Mouse (Mus musculus) liver, postnatal 0 days (tissue): Measurements from ENCODE around the gene 4930579F01Rik. TPM values are rescaled to one million over a fixed set of nuclear protein-coding genes. Genes with fewer than 3 reads are reported as not detected.

ENCODE experiments used
- ATAC-seq: fragments of 200-750 bp; cut with Nextera tagmentation; 2 replicates; pipeline ENCODE4 v1.8.0; 2017; ENCODE audit warnings: mild to moderate bottlenecking, moderate library complexity
- DNase-seq: peaks from one replicate; pipeline ENCODE4 v3.0.0-alpha.2; 2016
- H3K27ac ChIP-seq: fragments of 300-500 bp; sonication (generic); 2 replicates; pipeline ENCODE4 v1.5.1; 2014; ENCODE audit warnings: antibody characterized with exemption, moderate library complexity, mild to moderate bottlenecking, low read depth
- H3K27me3 ChIP-seq: fragments of 300-500 bp; sonication (generic); 2 replicates; pipeline ENCODE4 v1.6.1; 2014; ENCODE audit warnings: low read length, control low read depth, mixed read lengths; ENCODE audit not compliant: insufficient read depth
- H3K36me3 ChIP-seq: fragments of 300-500 bp; sonication (generic); replicated peaks from 2 replicates; pipeline ENCODE4 v1.6.1; 2014; ENCODE audit warnings: mild to moderate bottlenecking, control low read depth, low read length, moderate library complexity, mixed read lengths; ENCODE audit not compliant: insufficient read depth
- H3K4me1 ChIP-seq: fragments of 300-500 bp; sonication (generic); 2 replicates; pipeline ENCODE4 v1.6.1; 2014; ENCODE audit warnings: antibody characterized with exemption, mild to moderate bottlenecking, control low read depth; ENCODE audit not compliant: insufficient read depth
- H3K4me2 ChIP-seq: fragments of 300-500 bp; sonication (generic); 2 replicates; pipeline ENCODE4 v1.6.1; 2014; ENCODE audit warnings: low read depth, mild to moderate bottlenecking, low read length, moderate library complexity, mixed read lengths
- H3K4me3 ChIP-seq: fragments of 300-500 bp; sonication (generic); 2 replicates; pipeline ENCODE4 v1.5.1; 2014; ENCODE audit warnings: low read depth, low read length
- H3K9ac ChIP-seq: fragments of 300-500 bp; sonication (generic); replicated peaks from 2 replicates; pipeline ENCODE4 v1.6.1; 2014; ENCODE audit warnings: mild to moderate bottlenecking, moderate library complexity
- H3K9me3 ChIP-seq: fragments of 300-500 bp; sonication (generic); 2 replicates; pipeline ENCODE4 v1.6.1; 2016; ENCODE audit warnings: mild to moderate bottlenecking, control low read depth, low read length, mixed read lengths
- CTCF ChIP-seq: sonication (generic); IDR thresholded peaks from 2 replicates; pipeline ENCODE4 v1.5.1; 2016; ENCODE audit warnings: antibody characterized with exemption, low read depth
- EP300 ChIP-seq: IDR thresholded peaks from 2 replicates; pipeline ENCODE4 v1.6.1; 2016; ENCODE audit warnings: antibody characterized with exemption, low read depth, mild to moderate bottlenecking
- WGBS: fragments of 180-500 bp; shearing (Covaris S2); extraction: QIAGEN DNeasy Blood & Tissue Kit; methylation state at CpG from one replicate; pipeline ENCODE4 v1.1.7; 2014; ENCODE audit not compliant: insufficient replicate concordance; 5-methylcytosine and 5-hydroxymethylcytosine counted together
- polyA plus RNA-seq: library from polyadenylated mRNA; unstranded; fragments of >200 nt; fragmentation: Nextera tagmentation; extraction: Ambion mirVana; gene quantifications from 2 replicates; pipeline ENCODE4 v1.2.1, GENCODE M21; 2015

The 4930579F01Rik gene
- polyA plus RNA-seq, 1 experiment from 2014 or later = not detected

DNA sequence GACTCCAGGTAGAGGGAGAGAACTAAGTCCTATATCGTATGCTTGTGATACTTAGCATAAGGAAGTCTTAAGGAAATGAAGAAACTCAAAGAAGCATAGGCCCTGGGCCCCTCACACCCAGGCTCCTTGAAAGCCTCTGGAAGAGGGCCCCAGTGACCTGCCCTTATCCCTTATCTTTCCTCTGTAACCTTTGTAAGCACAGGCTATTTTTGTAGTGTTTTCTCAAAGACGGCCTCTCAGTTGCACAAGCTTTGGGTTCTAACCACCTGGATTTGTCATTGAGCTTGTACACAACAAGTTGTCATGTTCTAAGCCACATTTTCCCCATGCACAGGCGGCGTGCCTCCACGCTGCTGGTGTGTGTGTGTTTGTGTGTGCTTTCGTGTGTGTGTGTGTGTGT, 64.5 kb downstream of the 4930579F01Rik start:
- TF ChIP-seq EP300 (no peak), CTCF (no peak)
- Histone ChIP-seq H3K4me1 (peaks cover 13% of the 10 kb centered on the region; the same call in 1 of the 2 replicates), H3K36me3 (0 out of 2 replicates have a peak, but pooled peaks cover 4% of the 10 kb centered on the region), H3K4me2 (peak overlapping the region; percentile 57), H3K9ac (peak overlapping the region; percentile 34), H3K27ac (peak overlapping the region; percentile 57), H3K27me3 (no peaks in the 10 kb centered on the region), H3K4me3 (peak overlapping the region; percentile 1), H3K9me3 (no peaks in the 10 kb centered on the region)
- 53% methylated on average over 6 of the region's 6 CpGs for WGBS
- ATAC-seq (peak; percentile 22), DNase-seq (no peak)

DNA sequence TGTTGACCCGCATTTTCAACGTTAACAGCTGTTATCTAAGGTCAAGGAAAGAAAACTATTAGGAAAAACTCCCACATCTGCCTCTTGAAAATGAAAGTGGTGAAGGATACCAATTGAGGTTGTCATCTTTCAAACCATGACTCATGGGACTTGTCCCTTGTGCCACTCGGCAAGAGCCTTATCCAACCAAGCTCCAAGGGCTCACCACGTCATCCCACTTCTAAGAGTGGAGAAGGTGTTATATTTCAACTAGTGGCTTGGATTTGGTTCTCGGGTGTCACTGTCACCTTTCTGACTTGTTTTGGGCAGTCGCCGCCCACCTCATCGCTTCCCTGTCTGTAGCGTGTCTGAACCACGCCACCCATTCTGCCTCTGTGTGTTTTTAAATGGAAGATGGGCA, 69.8 kb downstream of the 4930579F01Rik start:
- Histone ChIP-seq H3K36me3 (peaks cover 10% of the 10 kb centered on the region; the same call in 1 of the 2 replicates), H3K4me2 (no peak overlapping the region), H3K4me3 (no peak overlapping the region), H3K27me3 (no peaks in the 10 kb centered on the region), H3K4me1 (0 out of 2 replicates have a peak, but pooled peaks cover 7% of the 10 kb centered on the region), H3K27ac (no peak overlapping the region), H3K9ac (no peak overlapping the region), H3K9me3 (no peaks in the 10 kb centered on the region)
- 87% methylated on average over 10 of the region's 10 CpGs for WGBS
- TF ChIP-seq EP300 (no peak), CTCF (no peak)
- no peak for DNase-seq
- no peak for ATAC-seq

GRCm38 (mm10) chr3:138121461-138121860, 72.2 kb downstream of the 4930579F01Rik start:
- no peaks in the 10 kb centered on the region for H3K9me3 ChIP-seq
- no peak overlapping the region for H3K4me2 ChIP-seq
- no peak overlapping the region for H3K4me3 ChIP-seq
- WGBS = 81% methylated on average over 2 of the region's 2 CpGs
- no peaks in the 10 kb centered on the region for H3K27me3 ChIP-seq
- peaks cover 13% of the 10 kb centered on the region; the same call in 1 of the 2 replicates for H3K36me3 ChIP-seq
- H3K27ac ChIP-seq = no peak overlapping the region
- H3K9ac ChIP-seq = no peak overlapping the region
- H3K4me1 ChIP-seq = no peaks in the 10 kb centered on the region
- no peak for DNase-seq
- ATAC-seq = no peak
- TF ChIP-seq CTCF (no peak), EP300 (no peak)

- Histone ChIP-seq H3K4me3 (no peak overlapping the region), H3K4me2 (no peak overlapping the region), H3K27ac (no peak overlapping the region), H3K9ac (no peak overlapping the region), H3K9me3 (no peaks in the 10 kb centered on the region), H3K4me1 (no peaks in the 10 kb centered on the region), H3K27me3 (no peaks in the 10 kb centered on the region), H3K36me3 (peaks cover 9% of the 10 kb centered on the region; the same call in 1 of the 2 replicates)
- no peak for ATAC-seq
- 85% methylated on average over 16 of the region's 16 CpGs for WGBS
- TF ChIP-seq EP300 (no peak), CTCF (no peak)
- DNase-seq = no peak
Measured at GRCm38 (mm10) chr3:138119444-138120105, 74.0 kb downstream of the 4930579F01Rik start.

- H3K4me3 ChIP-seq = no peak overlapping the region
- H3K9me3 ChIP-seq = no peaks in the 10 kb centered on the region
- no peak overlapping the region for H3K9ac ChIP-seq
- H3K4me2 ChIP-seq = no peak overlapping the region
- no peaks in the 10 kb centered on the region for H3K4me1 ChIP-seq
- 60% methylated on average over 14 of the region's 14 CpGs for WGBS
- TF ChIP-seq CTCF = no peak
- TF ChIP-seq EP300 = no peak
- ATAC-seq = no peak
- H3K36me3 ChIP-seq = peaks cover 11% of the 10 kb centered on the region; the same call in 1 of the 2 replicates
- no peak overlapping the region for H3K27ac ChIP-seq
- H3K27me3 ChIP-seq = no peaks in the 10 kb centered on the region
- DNase-seq = no peak
Measured at GRCm38 (mm10) chr3:138118831-138119230, 74.8 kb downstream of the 4930579F01Rik start.

DNA sequence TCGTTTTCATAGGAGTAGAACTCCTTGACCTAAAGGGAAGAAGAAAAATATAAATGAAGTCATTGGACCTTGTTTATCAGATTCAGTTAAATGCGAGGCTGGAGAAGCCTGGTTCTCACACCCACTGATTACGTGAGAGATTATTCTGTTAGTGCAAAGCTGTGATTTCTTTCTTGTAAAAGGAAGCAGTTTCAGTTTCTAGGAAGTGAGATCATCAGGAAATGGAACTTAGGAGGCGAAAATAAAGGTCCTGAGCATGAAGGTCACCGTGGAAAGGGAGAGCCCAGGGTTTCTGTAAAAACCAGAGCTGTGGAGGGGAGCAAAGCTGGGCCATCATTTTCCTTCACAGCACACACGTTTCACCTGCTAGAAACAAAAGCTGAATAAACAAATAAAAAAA, 75.2 kb downstream of the 4930579F01Rik start:
- no peak overlapping the region for H3K4me2 ChIP-seq
- WGBS = 57% methylated on average over 6 of the region's 6 CpGs

More for the DNA sequence above, 75.2 kb downstream of the 4930579F01Rik start:
- DNase-seq = no peak
- ATAC-seq = no peak
- no peaks in the 10 kb centered on the region for H3K9me3 ChIP-seq
- peaks cover 11% of the 10 kb centered on the region; the same call in 1 of the 2 replicates for H3K36me3 ChIP-seq
- no peak for TF ChIP-seq EP300
- TF ChIP-seq CTCF = no peak
- H3K27ac ChIP-seq = no peak overlapping the region
- no peaks in the 10 kb centered on the region for H3K4me1 ChIP-seq
- no peaks in the 10 kb centered on the region for H3K27me3 ChIP-seq
- H3K4me3 ChIP-seq = no peak overlapping the region
- no peak overlapping the region for H3K9ac ChIP-seq
